Mouse (Mus musculus): ENCODE data around the gene Gabarapl2. TPM values are rescaled to one million over a fixed set of nuclear protein-coding genes. Genes with fewer than 3 reads are reported as not detected.
"Not testable (repeated sequence)": the region's sequence is repeated elsewhere in the genome, so short reads cannot be mapped to it uniquely, and the experiment has no call there.

The Gabarapl2 gene
- polyA plus RNA-seq, 1 experiment from 2014 or later, result 351 TPM

DNA sequence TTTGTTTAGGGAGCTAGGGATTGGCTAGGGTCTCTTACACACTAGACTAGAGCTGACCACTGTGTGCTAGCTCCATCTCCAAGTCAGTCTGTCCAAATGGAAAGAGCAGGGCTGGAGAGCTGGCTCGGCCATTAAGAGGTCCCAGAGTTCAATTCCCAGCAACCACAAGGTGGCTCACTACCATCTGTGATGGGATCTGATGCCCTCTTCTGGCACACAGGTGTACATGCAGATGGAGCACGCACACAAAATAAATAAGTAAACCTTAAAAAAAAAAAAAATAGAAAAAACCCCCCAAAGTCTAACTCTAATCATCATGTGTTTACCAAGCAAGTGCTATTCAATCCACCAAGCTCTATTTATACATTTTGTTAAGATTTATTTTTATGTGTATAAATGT is 20.8 kb upstream of the Gabarapl2 start:
- Histone ChIP-seq H3K27me3 (no peaks in the 10 kb centered on the region), H3K27ac (replicated peaks) (no peak overlapping the region), H3K4me2 (replicated peaks) (no peak overlapping the region), H3K4me1 (no peaks in the 10 kb centered on the region), H3K4me3 (no peak overlapping the region), H3K9me3 (no peaks in the 10 kb centered on the region), H3K36me3 (peaks cover 16% of the 10 kb centered on the region), H3K9ac (replicated peaks) (no peak overlapping the region)
- WGBS, result 85% methylated on average over 2 of the region's 2 CpGs
- no peak for ATAC-seq (ENCODE audit: low FRiP score, low read depth)

- Histone ChIP-seq H3K27ac (replicated peaks) (no peak overlapping the region), H3K9me3 (no peaks in the 10 kb centered on the region), H3K36me3 (peaks cover 16% of the 10 kb centered on the region), H3K9ac (replicated peaks) (no peak overlapping the region), H3K4me1 (no peaks in the 10 kb centered on the region), H3K27me3 (no peaks in the 10 kb centered on the region), H3K4me2 (replicated peaks) (no peak overlapping the region), H3K4me3 (no peak overlapping the region)
- 87% methylated on average over 4 of the region's 4 CpGs for WGBS
- no peak for ATAC-seq (ENCODE audit: low FRiP score, low read depth)
Observed at GRCm38 (mm10) chr8:111920971-111921370, 19.5 kb upstream of the Gabarapl2 start.

GRCm38 (mm10) chr8:111923383-111923804 is 17.1 kb upstream of the Gabarapl2 start:
- H3K9ac ChIP-seq (replicated peaks), result no peak overlapping the region
- 33% methylated on average over 10 of the region's 10 CpGs for WGBS
- no peaks in the 10 kb centered on the region for H3K27me3 ChIP-seq
- no peak overlapping the region for H3K27ac ChIP-seq (replicated peaks)
- H3K9me3 ChIP-seq, result no peaks in the 10 kb centered on the region
- H3K4me2 ChIP-seq (replicated peaks), result no peak overlapping the region
- no peaks in the 10 kb centered on the region for H3K4me1 ChIP-seq
- ATAC-seq (ENCODE audit: low FRiP score, low read depth), result no peak
- no peak overlapping the region for H3K4me3 ChIP-seq
- peaks cover 3% of the 10 kb centered on the region; the same call in 1 of the 2 replicates for H3K36me3 ChIP-seq

GRCm38 (mm10) chr8:111924976-111925375 is 15.5 kb upstream of the Gabarapl2 start:
- no peak for ATAC-seq (ENCODE audit: low FRiP score, low read depth)
- H3K9me3 ChIP-seq, result no peaks in the 10 kb centered on the region
- no peaks in the 10 kb centered on the region for H3K36me3 ChIP-seq
- no peaks in the 10 kb centered on the region for H3K27me3 ChIP-seq
- H3K9ac ChIP-seq (replicated peaks), result no peak overlapping the region
- no peak overlapping the region for H3K4me2 ChIP-seq (replicated peaks)
- H3K27ac ChIP-seq (replicated peaks), result no peak overlapping the region
- H3K4me3 ChIP-seq, result no peak overlapping the region
- WGBS, result 84% methylated on average over 7 of the region's 7 CpGs
- no peaks in the 10 kb centered on the region for H3K4me1 ChIP-seq

DNA sequence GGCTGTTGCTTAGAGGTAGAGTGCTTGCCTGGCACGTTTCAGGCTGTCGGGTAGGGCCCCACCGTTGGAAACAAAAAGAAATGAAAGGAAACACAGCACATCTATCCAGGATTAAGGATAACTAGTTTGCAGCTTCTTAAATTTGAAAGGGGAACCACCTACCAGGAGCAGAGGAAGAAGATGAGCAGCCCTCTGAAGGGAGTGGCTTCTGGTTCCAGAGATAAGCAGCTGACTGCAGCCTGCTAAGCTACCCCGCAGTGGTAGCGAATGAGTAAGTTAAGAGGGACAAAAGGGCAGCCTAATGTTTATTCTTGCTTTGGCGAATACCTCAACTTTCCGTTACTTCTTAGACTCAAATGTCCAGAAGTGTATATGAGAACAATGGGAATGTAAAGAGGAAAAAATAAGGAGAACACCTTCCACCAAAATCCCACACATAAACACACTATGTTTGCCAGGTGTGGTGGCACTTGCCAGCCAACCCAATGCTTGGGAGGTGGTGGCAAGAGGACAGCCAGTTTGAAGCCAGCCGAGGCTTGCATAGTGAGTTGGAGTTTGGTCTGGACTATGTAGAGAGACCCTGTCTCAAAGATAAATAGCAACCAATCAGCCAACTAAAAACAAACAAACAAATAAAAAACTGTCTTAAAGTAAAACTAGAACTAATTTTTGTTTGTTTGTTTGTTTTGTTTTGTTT is 10.7 kb upstream of the Gabarapl2 start:
- ATAC-seq (ENCODE audit: low FRiP score, low read depth), result no peak

GRCm38 (mm10) chr8:111931721-111932120 is 8.8 kb upstream of the Gabarapl2 start:
- Histone ChIP-seq H3K9ac (replicated peaks) (no peak overlapping the region), H3K4me2 (replicated peaks) (no peak overlapping the region), H3K4me3 (no peak overlapping the region), H3K4me1 (peaks cover 11% of the 10 kb centered on the region), H3K9me3 (no peaks in the 10 kb centered on the region), H3K27me3 (no peaks in the 10 kb centered on the region), H3K36me3 (no peaks in the 10 kb centered on the region), H3K27ac (replicated peaks) (no peak overlapping the region)
- ATAC-seq (ENCODE audit: low FRiP score, low read depth), result no peak
- 79% methylated on average over 16 of the region's 16 CpGs for WGBS

More for the DNA sequence above, 10.7 kb upstream of the Gabarapl2 start:
- H3K27ac ChIP-seq (replicated peaks), result no peak overlapping the region
- peaks cover 11% of the 10 kb centered on the region for H3K4me1 ChIP-seq
- H3K9me3 ChIP-seq, result no peaks in the 10 kb centered on the region
- no peak overlapping the region for H3K4me3 ChIP-seq
- no peak overlapping the region for H3K4me2 ChIP-seq (replicated peaks)
- 70% methylated on average over 8 of the region's 8 CpGs for WGBS
- no peaks in the 10 kb centered on the region for H3K36me3 ChIP-seq
- H3K9ac ChIP-seq (replicated peaks), result no peak overlapping the region
- no peaks in the 10 kb centered on the region for H3K27me3 ChIP-seq

- WGBS, result 27% methylated on average over 19 of the region's 19 CpGs
- H3K9me3 ChIP-seq, result no peaks in the 10 kb centered on the region
- H3K4me3 ChIP-seq, result peak overlapping the region; percentile 82
- no peaks in the 10 kb centered on the region for H3K36me3 ChIP-seq
- H3K4me1 ChIP-seq, result peaks cover 11% of the 10 kb centered on the region
- H3K9ac ChIP-seq (replicated peaks), result peak overlapping the region; percentile 92
- H3K4me2 ChIP-seq (replicated peaks), result peak overlapping the region; percentile 87
- H3K27me3 ChIP-seq, result no peaks in the 10 kb centered on the region
- H3K27ac ChIP-seq (replicated peaks), result peak overlapping the region; percentile 94
- peak; percentile 14; the same call in 1 of the 2 replicates for ATAC-seq (ENCODE audit: low FRiP score, low read depth)
Observed at GRCm38 (mm10) chr8:111932580-111933336, 7.7 kb upstream of the Gabarapl2 start.

- 1% methylated on average over 53 of the region's 53 CpGs for WGBS
- no peaks in the 10 kb centered on the region for H3K36me3 ChIP-seq
- peak within 1 kb of the TSS; percentile 82 for H3K4me3 ChIP-seq
- no peaks in the 10 kb centered on the region for H3K9me3 ChIP-seq
- peak; percentile 100 for ATAC-seq (ENCODE audit: low FRiP score, low read depth)
- peak within 1 kb of the TSS; percentile 92 for H3K9ac ChIP-seq (replicated peaks)
- peak within 1 kb of the TSS; percentile 87 for H3K4me2 ChIP-seq (replicated peaks)
- H3K27me3 ChIP-seq, result no peaks in the 10 kb centered on the region
- H3K4me1 ChIP-seq, result peaks cover 11% of the 10 kb centered on the region
- peak within 1 kb of the TSS; percentile 94 for H3K27ac ChIP-seq (replicated peaks)
Observed at GRCm38 (mm10) chr8:111933348-111934076, 7.0 kb upstream of the Gabarapl2 start, which contains the start of gene Tmem231. TSS of gene Tmem231 (minus strand) at chr8:111933881.

GRCm38 (mm10) chr8:111934201-111934600 is 6.3 kb upstream of the Gabarapl2 start:
- Histone ChIP-seq H3K36me3 (no peaks in the 10 kb centered on the region), H3K27ac (replicated peaks) (no peak overlapping the region; the same call in 1 of the 2 replicates), H3K9me3 (no peaks in the 10 kb centered on the region), H3K4me3 (no peak overlapping the region), H3K4me1 (peaks cover 11% of the 10 kb centered on the region), H3K9ac (replicated peaks) (no peak overlapping the region), H3K4me2 (replicated peaks) (peak overlapping the region; percentile 87; the same call in 1 of the 2 replicates), H3K27me3 (no peaks in the 10 kb centered on the region)
- ATAC-seq (ENCODE audit: low FRiP score, low read depth), result peak; percentile 4; the same call in 1 of the 2 replicates
- 81% methylated on average over 2 of the region's 2 CpGs for WGBS

DNA sequence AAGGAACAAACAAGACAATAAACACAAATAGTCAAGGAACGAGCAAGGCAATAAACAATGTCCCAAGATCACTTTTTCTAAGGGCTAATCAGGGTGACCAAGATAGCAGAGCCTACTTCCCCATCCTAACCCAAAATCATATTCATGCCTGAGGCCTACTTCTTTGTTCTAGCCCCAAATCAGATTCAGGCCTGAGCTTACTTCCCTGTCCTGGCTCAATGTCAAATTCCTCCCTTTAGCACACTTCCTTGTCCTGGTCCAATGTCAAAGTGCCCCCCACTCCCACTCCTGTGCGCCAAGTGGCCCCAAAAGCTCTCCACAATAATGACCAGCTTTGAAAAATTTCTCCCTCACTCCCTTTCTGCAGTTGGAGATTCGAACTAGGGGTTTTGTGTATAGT is 3.3 kb upstream of the Gabarapl2 start:
- 0 out of 2 replicates have a peak, but pooled peaks cover 2% of the 10 kb centered on the region for H3K36me3 ChIP-seq
- ATAC-seq (ENCODE audit: low FRiP score, low read depth), result no peak
- 68% methylated on average over 3 of the region's 3 CpGs for WGBS
- peaks cover 28% of the 10 kb centered on the region for H3K4me1 ChIP-seq
- H3K27ac ChIP-seq (replicated peaks), result no peak overlapping the region
- H3K27me3 ChIP-seq, result no peaks in the 10 kb centered on the region
- no peak overlapping the region for H3K4me2 ChIP-seq (replicated peaks)
- H3K9ac ChIP-seq (replicated peaks), result no peak overlapping the region
- H3K9me3 ChIP-seq, result no peaks in the 10 kb centered on the region
- no peak overlapping the region for H3K4me3 ChIP-seq

DNA sequence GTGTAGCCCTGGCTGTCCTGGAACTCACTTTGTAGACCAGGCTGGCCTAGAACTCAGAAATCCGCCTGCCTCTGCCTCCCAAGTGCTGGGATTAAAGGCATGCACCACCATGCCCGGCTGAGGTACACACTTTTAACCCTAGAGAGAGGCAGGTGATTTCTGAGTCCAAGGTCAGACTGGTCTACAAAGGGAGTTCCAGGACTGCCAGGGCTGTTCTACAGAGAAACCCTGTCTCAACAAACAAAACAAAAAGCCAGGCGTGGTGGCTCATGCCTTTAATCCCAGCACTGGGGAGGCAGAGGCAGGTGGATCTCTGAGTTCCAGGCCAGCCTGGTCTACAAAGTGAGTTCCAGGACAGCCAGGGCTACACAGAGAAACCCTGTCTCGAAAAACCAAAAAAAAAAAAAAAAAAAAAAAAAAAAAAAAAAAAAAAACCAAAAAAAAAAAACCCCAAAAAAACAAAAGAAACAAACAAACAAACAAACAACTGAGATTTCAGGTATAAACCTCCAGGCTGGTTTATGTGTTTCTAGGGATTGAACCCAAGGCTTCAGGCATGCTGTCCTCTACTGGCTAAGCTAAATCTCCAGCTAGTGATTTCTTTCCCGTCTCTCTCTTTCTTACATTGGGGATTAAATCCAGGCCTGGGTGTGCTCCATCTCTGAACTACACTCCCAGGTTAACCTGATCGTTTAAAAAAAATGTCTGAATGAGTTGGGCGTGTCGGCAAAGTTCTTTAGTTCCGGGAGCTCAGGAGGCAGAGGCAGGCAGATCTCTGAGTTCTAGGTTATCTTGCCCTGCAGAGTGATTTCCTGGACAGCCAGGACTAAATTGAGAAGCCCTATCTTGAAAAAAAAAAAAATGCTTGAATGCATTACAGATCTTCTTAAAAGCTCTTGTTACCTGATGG is 2.2 kb upstream of the Gabarapl2 start:
- H3K4me3 ChIP-seq; H3K9me3 ChIP-seq; H3K4me2 ChIP-seq (replicated peaks); H3K27ac ChIP-seq (replicated peaks); H3K27me3 ChIP-seq; ATAC-seq (ENCODE audit: low FRiP score, low read depth); H3K9ac ChIP-seq (replicated peaks): not testable (repeated sequence)
- WGBS, result 90% methylated on average over 9 of the region's 9 CpGs
- Histone ChIP-seq H3K36me3 (peaks cover 14% of the 10 kb centered on the region; the same call in 1 of the 2 replicates), H3K4me1 (peaks cover 18% of the 10 kb centered on the region)
